Mouse (Mus musculus) liver, embryonic 11.5 days (tissue): ENCODE data around the gene Hrct1. TPM values are rescaled to one million over a fixed set of nuclear protein-coding genes. Genes with fewer than 3 reads are reported as not detected.

Experiments
- ATAC-seq: fragments of 200-750 bp; cut with Nextera tagmentation; replicated peaks from 2 replicates; pipeline ENCODE4 v1.8.0; 2017; ENCODE audit warnings: moderate number of reproducible peaks, mild to moderate bottlenecking, moderate TSS enrichment, moderate library complexity; ENCODE audit not compliant: low FRiP score
- DNase-seq: peaks from one replicate; pipeline ENCODE4 v3.0.0-alpha.2; 2017; ENCODE audit warnings: low spot score
- H3K27ac ChIP-seq: fragments of 300-500 bp; sonication (generic); 2 replicates; pipeline ENCODE4 v1.5.1; 2014; ENCODE audit warnings: mild to moderate bottlenecking, low read depth, low read length, control low read depth
- H3K27me3 ChIP-seq: fragments of 300-500 bp; sonication (generic); replicated peaks from 2 replicates; pipeline ENCODE4 v1.6.1; 2014; ENCODE audit warnings: low read length, mixed read lengths; ENCODE audit not compliant: control insufficient read depth, insufficient read depth
- H3K36me3 ChIP-seq: fragments of 300-500 bp; sonication (generic); 2 replicates; pipeline ENCODE4 v1.6.1; 2014; ENCODE audit warnings: mild to moderate bottlenecking, low read length, moderate library complexity, mixed read lengths; ENCODE audit not compliant: control insufficient read depth, insufficient read depth
- H3K4me1 ChIP-seq: fragments of 300-500 bp; sonication (generic); replicated peaks from 2 replicates; pipeline ENCODE4 v1.6.1; 2014; ENCODE audit warnings: low read length, mixed read lengths; ENCODE audit not compliant: control insufficient read depth, insufficient read depth
- H3K4me2 ChIP-seq: fragments of 300-500 bp; sonication (generic); 2 replicates; pipeline ENCODE4 v1.6.1; 2014; ENCODE audit warnings: mild to moderate bottlenecking, control low read depth, moderate library complexity
- H3K4me3 ChIP-seq: fragments of 300-500 bp; sonication (generic); 2 replicates; pipeline ENCODE4 v1.5.1; 2014; ENCODE audit warnings: low read depth, low read length, control low read depth
- H3K9ac ChIP-seq: fragments of 300-500 bp; sonication (generic); 2 replicates; pipeline ENCODE4 v1.6.1; 2014; ENCODE audit warnings: low read depth, low read length, control low read depth
- H3K9me3 ChIP-seq: fragments of 300-500 bp; sonication (generic); 2 replicates; pipeline ENCODE4 v1.6.1; 2016; ENCODE audit warnings: low read length, inconsistent platforms, mixed read lengths; ENCODE audit not compliant: control insufficient read depth
- WGBS: fragments of 180-500 bp; shearing (Covaris S2); extraction: QIAGEN DNeasy Blood & Tissue Kit; methylation state at CpG from one replicate; pipeline ENCODE4 v1.1.7; 2014; 5-methylcytosine and 5-hydroxymethylcytosine counted together
- polyA plus RNA-seq: library from polyadenylated mRNA; unstranded; fragments of >200 nt; fragmentation: Nextera tagmentation; extraction: Ambion mirVana; gene quantifications from 2 replicates; pipeline ENCODE4 v1.2.1, GENCODE M21; 2014

Gene Hrct1
- polyA plus RNA-seq, 1 experiment from 2014 or later = 0.45 TPM

DNA sequence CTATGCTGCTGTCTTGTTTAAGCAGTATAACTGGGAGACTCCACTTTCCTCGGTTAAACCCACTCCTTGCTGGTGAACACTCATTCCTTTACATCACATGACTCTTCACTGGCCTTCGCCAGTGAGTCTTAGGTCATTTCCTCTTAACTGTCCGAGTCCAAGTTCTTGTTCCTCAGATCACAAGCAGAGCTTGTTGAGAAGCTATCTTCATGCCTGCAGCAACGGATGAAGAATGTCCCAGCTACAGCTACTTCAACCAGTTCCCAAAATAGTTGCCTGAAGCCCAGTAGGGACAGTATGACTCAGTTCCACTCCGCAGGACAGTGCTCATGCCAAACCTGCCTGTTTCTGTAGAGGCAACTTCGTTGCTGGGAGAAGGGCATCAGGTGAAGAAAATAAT lies 30.2 kb downstream of the Hrct1 start:
- 55% methylated on average over 6 of the region's 6 CpGs for WGBS
- H3K4me2 ChIP-seq = no peak overlapping the region
- ATAC-seq = no peak

DNA sequence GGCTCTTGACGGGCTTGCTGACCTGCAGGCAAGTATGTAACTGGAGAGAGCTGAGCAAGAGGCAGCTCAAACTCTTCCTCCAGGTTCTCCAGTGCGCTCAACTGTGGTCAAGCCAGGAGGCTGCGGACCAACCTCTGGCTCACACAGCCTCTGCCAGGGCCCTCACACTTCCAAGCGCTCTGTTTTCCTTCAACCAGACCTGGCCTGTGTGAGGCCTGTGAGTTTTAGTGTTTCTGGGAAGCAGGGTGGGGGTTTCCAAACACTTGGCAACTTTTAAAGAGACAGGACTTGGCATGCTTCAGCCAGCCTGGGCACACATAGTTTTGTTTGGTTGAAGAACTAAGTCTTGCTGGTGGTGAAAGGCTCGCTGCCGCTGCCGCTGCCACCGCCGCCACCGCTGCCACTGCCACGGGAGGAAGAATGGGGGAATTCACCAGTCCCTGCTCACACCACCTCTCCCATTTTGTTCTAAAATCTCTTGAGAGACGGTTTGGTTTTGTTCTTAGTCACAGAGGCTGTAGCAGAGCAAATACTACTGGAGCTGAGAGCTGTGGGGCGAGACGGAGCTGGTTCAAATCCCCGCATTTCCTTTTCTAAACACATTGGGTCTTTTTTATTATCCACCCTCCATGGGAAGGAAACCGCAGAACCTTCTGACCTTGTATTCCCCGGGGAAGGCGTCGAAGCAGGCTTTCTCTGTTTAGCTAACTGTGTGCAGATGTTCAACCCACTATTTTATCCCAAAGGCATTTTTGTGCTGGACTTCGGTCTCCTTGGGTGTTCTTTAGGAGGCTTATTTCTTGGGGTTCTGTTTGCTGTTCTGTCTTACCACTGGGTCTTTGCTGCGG lies 32.8 kb downstream of the Hrct1 start:
- H3K4me1 ChIP-seq = no peaks in the 10 kb centered on the region
- no peak for DNase-seq
- H3K9ac ChIP-seq = no peak overlapping the region
- WGBS = 84% methylated on average over 21 of the region's 21 CpGs
- no peak overlapping the region for H3K4me3 ChIP-seq
- ATAC-seq = no peak
- no peaks in the 10 kb centered on the region for H3K9me3 ChIP-seq
- no peaks in the 10 kb centered on the region for H3K36me3 ChIP-seq
- no peak overlapping the region for H3K27ac ChIP-seq
- H3K4me2 ChIP-seq = no peak overlapping the region
- H3K27me3 ChIP-seq = no peaks in the 10 kb centered on the region

More for the DNA sequence above, 30.2 kb downstream of the Hrct1 start:
- Histone ChIP-seq H3K4me1 (no peaks in the 10 kb centered on the region), H3K27me3 (no peaks in the 10 kb centered on the region), H3K9ac (no peak overlapping the region), H3K9me3 (no peaks in the 10 kb centered on the region), H3K4me3 (no peak overlapping the region), H3K36me3 (no peaks in the 10 kb centered on the region), H3K27ac (no peak overlapping the region)
- no peak for DNase-seq

DNA sequence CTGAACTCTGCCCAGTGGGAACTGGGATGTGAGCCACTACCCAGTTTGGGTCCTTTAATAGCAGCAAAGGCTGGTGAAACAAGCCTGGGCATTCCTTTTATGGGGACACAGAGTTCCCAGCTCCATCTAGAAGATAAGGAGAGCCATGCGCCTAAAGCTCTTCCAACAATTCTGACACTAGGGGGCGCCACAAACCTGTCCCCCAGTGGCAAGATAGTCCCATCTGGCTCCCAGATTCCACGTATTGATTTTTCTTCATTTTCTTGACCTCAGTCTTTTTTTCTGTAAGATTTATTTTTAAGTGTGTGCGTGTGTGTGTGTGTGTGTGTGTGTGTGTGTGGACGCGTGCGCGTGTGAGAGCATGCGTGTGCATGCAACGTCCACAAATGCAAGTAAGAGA lies 33.5 kb downstream of the Hrct1 start:
- ATAC-seq (no peak), DNase-seq (no peak)
- Histone ChIP-seq H3K27me3 (no peaks in the 10 kb centered on the region), H3K9me3 (no peaks in the 10 kb centered on the region), H3K36me3 (no peaks in the 10 kb centered on the region), H3K27ac (no peak overlapping the region), H3K4me2 (no peak overlapping the region), H3K4me1 (no peaks in the 10 kb centered on the region), H3K9ac (no peak overlapping the region), H3K4me3 (no peak overlapping the region)
- 70% methylated on average over 10 of the region's 10 CpGs for WGBS

DNA sequence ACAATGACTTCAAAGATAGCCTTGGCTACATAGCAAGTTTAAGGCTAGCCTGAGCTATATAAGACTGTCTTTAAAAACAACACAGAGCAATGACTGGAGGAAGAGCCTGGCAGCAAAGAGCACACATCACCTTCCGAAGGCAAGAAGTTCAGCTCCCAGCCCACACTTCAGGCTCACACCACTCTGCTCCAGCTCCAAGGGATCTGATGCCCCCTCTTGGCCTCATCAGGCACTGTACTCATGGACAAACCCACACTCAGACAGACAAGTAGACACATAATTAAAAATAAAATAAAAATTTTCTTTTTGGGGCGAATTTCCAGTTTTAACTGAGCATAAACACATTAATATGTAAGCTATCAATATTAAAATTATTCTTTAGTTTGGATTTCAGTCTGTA lies 34.3 kb downstream of the Hrct1 start:
- Histone ChIP-seq H3K27ac (no peak overlapping the region), H3K27me3 (no peaks in the 10 kb centered on the region), H3K36me3 (no peaks in the 10 kb centered on the region), H3K4me2 (no peak overlapping the region), H3K9me3 (no peaks in the 10 kb centered on the region), H3K4me3 (no peak overlapping the region), H3K9ac (no peak overlapping the region), H3K4me1 (no peaks in the 10 kb centered on the region)
- DNase-seq (no peak), ATAC-seq (no peak)
- 56% methylated on average over 2 of the region's 2 CpGs for whole genome bisulfite sequencing

DNA sequence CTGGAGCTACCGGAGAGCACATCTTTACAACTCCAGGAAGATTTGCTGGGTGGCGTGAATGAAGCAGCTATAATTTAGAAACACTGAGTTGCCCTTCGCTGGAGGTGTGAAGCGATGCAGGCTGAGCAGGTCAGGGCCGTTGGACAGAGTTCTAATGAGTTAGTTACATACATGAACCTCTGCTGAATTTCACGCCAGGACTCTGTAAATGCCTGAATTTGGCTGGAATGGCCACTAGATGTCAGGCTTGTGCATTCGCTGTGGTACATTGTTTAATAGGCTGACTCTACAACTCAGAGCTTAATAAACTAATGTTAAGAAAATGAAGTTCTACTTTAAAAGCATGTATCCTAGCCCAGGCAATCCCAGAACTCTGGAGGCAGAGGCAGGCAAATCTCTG lies 36.4 kb downstream of the Hrct1 start:
- Histone ChIP-seq H3K27ac (no peak overlapping the region), H3K9ac (no peak overlapping the region), H3K27me3 (no peaks in the 10 kb centered on the region), H3K4me1 (no peaks in the 10 kb centered on the region), H3K9me3 (no peaks in the 10 kb centered on the region), H3K36me3 (no peaks in the 10 kb centered on the region), H3K4me2 (no peak overlapping the region), H3K4me3 (no peak overlapping the region)
- ATAC-seq = no peak
- no peak for DNase-seq
- WGBS = 23% methylated on average over 7 of the region's 7 CpGs

DNA sequence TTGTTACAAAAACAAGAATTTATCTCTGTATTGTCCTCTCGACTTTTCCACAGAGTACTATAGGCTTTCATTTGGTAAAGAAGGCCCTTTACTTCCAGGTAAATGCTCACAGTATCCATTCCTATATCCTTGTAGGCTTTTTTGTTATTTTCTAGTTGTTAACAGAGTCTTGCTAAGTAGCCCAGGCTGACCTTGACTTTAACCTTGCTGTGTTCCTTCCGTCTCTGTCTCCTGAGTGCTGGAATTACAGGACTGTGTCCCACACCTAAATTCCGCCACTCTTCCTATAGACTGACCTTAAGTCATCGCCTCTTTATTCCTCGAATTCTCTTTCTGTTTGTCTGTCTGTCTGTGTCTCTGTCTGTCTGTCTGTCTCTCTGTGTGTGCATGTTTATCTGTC lies 41.4 kb downstream of the Hrct1 start:
- no peak overlapping the region for H3K27ac ChIP-seq
- H3K36me3 ChIP-seq = no peaks in the 10 kb centered on the region
- no peaks in the 10 kb centered on the region for H3K4me1 ChIP-seq
- DNase-seq (no peak), ATAC-seq (no peak)
- H3K4me2 ChIP-seq = no peak overlapping the region
- H3K9me3 ChIP-seq = no peaks in the 10 kb centered on the region
- no peak overlapping the region for H3K9ac ChIP-seq
- 84% methylated on average over 5 of the region's 5 CpGs for WGBS
- H3K4me3 ChIP-seq = no peak overlapping the region
- no peaks in the 10 kb centered on the region for H3K27me3 ChIP-seq

DNA sequence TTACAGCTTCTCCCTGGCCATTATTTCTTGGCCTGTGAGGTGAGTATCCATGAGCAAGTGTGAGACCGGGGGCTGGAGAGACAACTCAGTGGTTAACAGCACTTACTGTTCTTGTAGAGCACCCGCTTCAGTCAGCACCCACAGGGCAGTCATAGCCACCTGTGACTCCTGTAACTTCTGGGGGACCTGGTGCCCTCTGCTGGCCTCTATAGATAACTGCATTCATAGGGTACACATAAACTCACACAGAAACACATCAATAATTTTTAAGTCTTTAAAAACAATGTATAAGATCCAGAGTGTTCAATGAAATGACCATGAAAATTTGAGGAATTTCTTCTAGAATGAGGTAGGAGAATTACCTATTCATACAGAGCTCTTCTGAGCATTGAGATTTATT lies 42.4 kb downstream of the Hrct1 start:
- Histone ChIP-seq H3K27ac (no peak overlapping the region), H3K27me3 (no peaks in the 10 kb centered on the region), H3K9ac (no peak overlapping the region), H3K9me3 (no peaks in the 10 kb centered on the region), H3K4me2 (no peak overlapping the region), H3K36me3 (no peaks in the 10 kb centered on the region), H3K4me3 (no peak overlapping the region), H3K4me1 (no peaks in the 10 kb centered on the region)
- ATAC-seq (no peak), DNase-seq (no peak)
- 89% methylated on average over 2 of the region's 2 CpGs for WGBS

DNA sequence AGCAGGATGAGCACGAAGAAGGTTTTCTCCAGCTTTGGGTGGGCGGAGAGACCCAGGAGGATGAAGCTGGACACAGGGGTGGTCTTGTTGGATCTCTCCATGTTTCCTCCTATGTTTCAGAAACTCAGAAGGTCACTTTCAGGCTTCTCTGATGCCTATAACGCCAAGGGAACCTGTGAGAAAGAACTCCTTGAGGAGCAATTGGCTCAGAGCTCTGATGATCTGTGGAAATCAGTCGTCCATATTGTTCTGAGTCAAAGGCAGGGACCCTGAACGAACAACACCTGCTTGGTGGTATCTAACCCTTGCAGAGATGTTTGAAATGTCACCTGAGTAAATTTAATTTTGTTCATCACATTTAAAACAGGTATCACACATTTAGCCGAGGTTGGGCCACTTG lies 43.9 kb downstream of the Hrct1 start, which contains the start of gene Olfr159:
Olfr159 (minus strand) TSS at position 101 of the 400 bp plus-strand sequence.
- WGBS = 76% methylated on average over 6 of the region's 6 CpGs
- no peak within 1 kb of the TSS for H3K9ac ChIP-seq
- H3K9me3 ChIP-seq = no peaks in the 10 kb centered on the region
- no peaks in the 10 kb centered on the region for H3K27me3 ChIP-seq
- no peaks in the 10 kb centered on the region for H3K4me1 ChIP-seq
- no peak within 1 kb of the TSS for H3K4me2 ChIP-seq
- no peak for ATAC-seq
- DNase-seq = no peak
- no peak within 1 kb of the TSS for H3K4me3 ChIP-seq
- H3K27ac ChIP-seq = no peak within 1 kb of the TSS
- H3K36me3 ChIP-seq = no peaks in the 10 kb centered on the region

DNA sequence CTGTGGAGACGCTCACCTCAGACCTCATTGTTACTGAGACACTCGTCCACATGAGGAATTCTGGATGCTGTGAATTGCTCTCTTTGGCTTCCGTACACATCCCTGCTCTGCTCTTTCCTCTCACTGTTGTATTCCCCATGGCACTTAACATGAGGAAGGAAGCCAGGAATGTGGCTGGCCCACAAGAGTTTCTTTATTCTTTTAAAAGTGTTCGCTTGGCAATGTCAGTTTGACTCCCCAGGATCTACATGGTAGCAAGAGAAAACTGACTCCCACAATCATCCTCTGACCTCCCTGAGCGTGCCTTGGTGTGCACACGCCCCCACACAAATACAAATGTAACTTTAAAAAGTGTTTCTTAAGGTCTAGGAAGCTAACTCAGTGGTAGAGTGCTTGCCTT lies 44.6 kb downstream of the Hrct1 start:
- Histone ChIP-seq H3K9ac (no peak overlapping the region), H3K4me2 (no peak overlapping the region), H3K9me3 (no peaks in the 10 kb centered on the region), H3K27ac (no peak overlapping the region), H3K4me3 (no peak overlapping the region), H3K36me3 (no peaks in the 10 kb centered on the region), H3K27me3 (no peaks in the 10 kb centered on the region), H3K4me1 (no peaks in the 10 kb centered on the region)
- no peak for ATAC-seq
- WGBS = 54% methylated on average over 6 of the region's 6 CpGs
- DNase-seq = no peak
